Mouse (Mus musculus) forebrain, embryonic 15.5 days (tissue): ENCODE measurements at regions not wholly inside any gene's neighbourhood (a gene's known extent, or its start where the extent isn't known, plus 50 kb on each side); places are given as distances from the start of the nearest gene placed in this dataset.
A peak's percentile ranks its signal among the peaks of the same experiment; 100 is the strongest.

ENCODE experiments used
- ATAC-seq: fragments of 200-750 bp; cut with Nextera tagmentation; replicated peaks from 2 replicates; pipeline ENCODE4 v1.8.0; 2017; ENCODE audit warnings: mild to moderate bottlenecking, moderate TSS enrichment, moderate library complexity
- H3K27ac ChIP-seq: fragments of 300-500 bp; sonication (generic); replicated peaks from 2 replicates; pipeline ENCODE4 v1.5.1; 2015; ENCODE audit warnings: mild to moderate bottlenecking, inconsistent platforms
- H3K27me3 ChIP-seq: fragments of 300-500 bp; sonication (generic); 2 replicates; pipeline ENCODE4 v1.6.1; 2015; ENCODE audit warnings: inconsistent platforms
- H3K36me3 ChIP-seq: fragments of 300-500 bp; sonication (generic); 2 replicates; pipeline ENCODE4 v1.6.1; 2015; ENCODE audit warnings: mild to moderate bottlenecking, inconsistent platforms
- H3K4me1 ChIP-seq: fragments of 300-500 bp; sonication (generic); 2 replicates; pipeline ENCODE4 v1.6.1; 2015; ENCODE audit warnings: inconsistent platforms
- H3K4me2 ChIP-seq: fragments of 300-500 bp; sonication (generic); replicated peaks from 2 replicates; pipeline ENCODE4 v1.6.1; 2015; ENCODE audit warnings: mild to moderate bottlenecking, inconsistent platforms
- H3K4me3 ChIP-seq: fragments of 300-500 bp; sonication (generic); 2 replicates; pipeline ENCODE4 v1.5.1; 2015; ENCODE audit warnings: mild to moderate bottlenecking, inconsistent platforms
- H3K9ac ChIP-seq: fragments of 300-500 bp; sonication (generic); replicated peaks from 2 replicates; pipeline ENCODE4 v1.6.1; 2015; ENCODE audit warnings: mild to moderate bottlenecking, inconsistent platforms
- H3K9me3 ChIP-seq: fragments of 300-500 bp; sonication (generic); 2 replicates; pipeline ENCODE4 v1.6.1; 2016; ENCODE audit warnings: inconsistent platforms
- WGBS: fragments of 180-500 bp; shearing (Covaris S2); methylation state at CpG from one replicate; pipeline ENCODE4 v1.1.7; 2015; ENCODE audit warnings: mixed read lengths; 5-methylcytosine and 5-hydroxymethylcytosine counted together

DNA sequence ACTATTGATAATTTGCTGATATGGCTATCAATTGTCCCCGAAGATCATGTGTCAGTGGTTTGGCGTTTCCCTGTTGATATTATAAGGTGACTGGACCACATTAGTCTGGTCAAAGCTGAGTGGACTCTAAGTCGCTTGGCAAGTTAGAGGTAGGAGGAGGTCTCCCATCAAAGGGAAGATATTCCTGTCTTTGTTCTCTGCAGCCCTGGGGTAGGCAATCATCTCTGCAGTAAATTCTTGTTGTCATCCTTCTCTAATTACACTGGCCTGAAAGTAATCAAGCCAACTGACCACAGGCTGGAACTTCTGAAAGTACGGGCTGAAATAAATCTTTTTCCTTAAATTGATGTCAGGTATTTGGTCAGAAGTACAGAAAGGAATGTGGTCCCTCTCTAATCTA lies 652.3 kb upstream of the N6amt1 start:
- Histone ChIP-seq H3K9me3 (no peaks in the 10 kb centered on the region), H3K9ac (no peak overlapping the region), H3K27ac (no peak overlapping the region), H3K4me1 (no peaks in the 10 kb centered on the region), H3K4me2 (no peak overlapping the region), H3K4me3 (no peak overlapping the region), H3K27me3 (no peaks in the 10 kb centered on the region), H3K36me3 (no peaks in the 10 kb centered on the region)
- no peak for ATAC-seq
- 86% methylated on average over 4 of the region's 4 CpGs for WGBS

GRCm38 (mm10) chr16:86694497-86694896 lies 659.5 kb upstream of the N6amt1 start:
- ATAC-seq: peak; percentile 88
- Histone ChIP-seq H3K9me3 (no peaks in the 10 kb centered on the region), H3K4me2 (no peak overlapping the region), H3K9ac (no peak overlapping the region), H3K27me3 (no peaks in the 10 kb centered on the region), H3K4me1 (no peaks in the 10 kb centered on the region), H3K27ac (peak overlapping the region; percentile 5; the same call in 1 of the 2 replicates), H3K4me3 (no peak overlapping the region), H3K36me3 (no peaks in the 10 kb centered on the region)
- 34% methylated on average over 3 of the region's 3 CpGs for WGBS

- WGBS: 55% methylated on average over 3 of the region's 3 CpGs
- H3K4me3 ChIP-seq: no peak overlapping the region
- H3K4me2 ChIP-seq: no peak overlapping the region
- H3K4me1 ChIP-seq: no peaks in the 10 kb centered on the region
- no peaks in the 10 kb centered on the region for H3K36me3 ChIP-seq
- H3K27me3 ChIP-seq: no peaks in the 10 kb centered on the region
- H3K9me3 ChIP-seq: no peaks in the 10 kb centered on the region
- H3K27ac ChIP-seq: no peak overlapping the region
- no peak for ATAC-seq
- H3K9ac ChIP-seq: no peak overlapping the region
Measured at GRCm38 (mm10) chr16:86659154-86659553, 694.8 kb upstream of the N6amt1 start.

DNA sequence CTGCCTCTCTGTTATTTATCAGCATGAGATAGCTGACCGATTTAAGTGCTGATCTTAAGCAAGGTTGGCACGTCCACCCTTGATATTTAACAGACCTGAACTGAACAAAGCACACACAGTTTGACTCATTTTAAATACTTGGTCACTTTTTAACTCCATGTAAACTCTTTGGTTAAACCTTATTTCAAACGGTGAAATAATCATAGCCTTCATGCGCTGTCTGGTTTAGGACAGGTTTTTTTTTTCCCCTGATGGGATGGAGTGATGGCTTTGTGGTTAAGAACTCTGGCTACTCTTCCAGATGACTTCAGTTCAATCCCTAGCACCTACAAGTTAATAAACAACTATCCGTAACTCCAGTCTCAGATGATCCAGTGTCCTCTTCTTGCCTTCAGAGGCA lies 706.7 kb upstream of the N6amt1 start:
- H3K4me3 ChIP-seq: no peak overlapping the region
- no peaks in the 10 kb centered on the region for H3K9me3 ChIP-seq
- no peak overlapping the region for H3K9ac ChIP-seq
- H3K27ac ChIP-seq: no peak overlapping the region
- no peaks in the 10 kb centered on the region for H3K36me3 ChIP-seq
- H3K4me2 ChIP-seq: no peak overlapping the region
- no peaks in the 10 kb centered on the region for H3K4me1 ChIP-seq
- H3K27me3 ChIP-seq: no peaks in the 10 kb centered on the region
- 92% methylated on average over 5 of the region's 5 CpGs for WGBS
- ATAC-seq: no peak

DNA sequence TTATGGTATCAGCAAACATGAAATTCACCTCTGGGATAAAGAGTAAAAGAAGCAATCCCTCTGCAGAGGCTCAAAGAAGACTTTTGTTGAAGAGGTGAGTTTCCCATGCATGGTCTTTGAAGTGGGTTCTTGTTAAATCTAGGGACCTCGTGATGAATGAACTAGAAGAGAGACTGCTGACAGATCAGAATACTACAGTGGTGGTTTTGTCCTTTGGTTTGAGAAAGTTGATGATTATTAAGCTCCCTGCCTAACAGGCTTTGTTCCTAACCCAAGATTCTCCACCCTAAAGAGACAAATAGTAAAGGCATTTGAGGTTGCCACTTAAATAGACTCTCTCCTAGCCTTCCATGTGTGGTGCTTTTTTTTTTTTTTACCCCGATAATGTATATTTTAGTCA lies 707.2 kb upstream of the N6amt1 start:
- Histone ChIP-seq H3K36me3 (no peaks in the 10 kb centered on the region), H3K9me3 (no peaks in the 10 kb centered on the region), H3K27ac (no peak overlapping the region), H3K27me3 (no peaks in the 10 kb centered on the region), H3K9ac (no peak overlapping the region), H3K4me2 (no peak overlapping the region), H3K4me1 (no peaks in the 10 kb centered on the region), H3K4me3 (no peak overlapping the region)
- WGBS: 65% methylated on average over 2 of the region's 2 CpGs
- ATAC-seq: no peak

DNA sequence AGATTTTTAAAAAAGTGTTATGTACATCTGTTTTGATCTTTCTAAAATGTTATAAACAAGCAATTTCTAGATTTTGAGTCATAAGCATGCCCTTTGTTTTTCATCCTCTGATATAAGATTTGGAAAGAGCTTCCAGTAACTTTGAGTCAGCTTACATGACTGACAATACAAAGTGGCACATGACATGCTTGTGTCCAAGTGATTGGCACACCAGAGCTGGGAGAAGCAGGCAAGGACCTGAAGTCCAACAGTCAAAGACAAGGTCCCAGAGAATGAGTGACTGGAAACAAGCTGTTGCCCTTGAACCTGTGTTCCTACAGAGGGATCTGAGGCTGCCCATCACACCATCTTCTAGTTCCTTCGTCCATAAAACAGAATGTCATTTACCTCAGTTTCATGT lies 708.5 kb upstream of the N6amt1 start:
- Histone ChIP-seq H3K27me3 (no peaks in the 10 kb centered on the region), H3K4me2 (no peak overlapping the region), H3K36me3 (no peaks in the 10 kb centered on the region), H3K9ac (no peak overlapping the region), H3K4me1 (no peaks in the 10 kb centered on the region), H3K9me3 (no peaks in the 10 kb centered on the region), H3K27ac (no peak overlapping the region), H3K4me3 (no peak overlapping the region)
- no peak for ATAC-seq
- 74% methylated on average over 1 of the region's 1 CpGs for WGBS

DNA sequence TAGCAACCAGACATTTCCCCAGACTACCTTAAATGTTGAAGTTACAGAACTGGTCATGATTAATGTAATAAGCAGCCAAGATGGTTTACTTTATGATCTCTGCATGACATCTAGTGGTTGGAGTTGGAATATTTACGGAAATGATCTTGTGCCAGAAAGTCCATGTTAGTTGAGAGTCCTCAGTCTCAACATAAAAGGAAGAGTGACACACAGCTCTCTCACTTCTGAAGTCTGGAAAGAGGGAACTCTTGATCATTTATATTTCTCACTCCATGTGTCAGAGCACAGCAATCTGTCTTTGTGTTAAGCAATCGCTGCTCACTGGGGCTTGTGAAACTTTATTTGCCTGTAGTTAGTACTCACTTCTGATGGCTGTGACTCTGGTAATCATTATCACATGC lies 709.1 kb upstream of the N6amt1 start:
- H3K4me2 ChIP-seq: no peak overlapping the region
- no peaks in the 10 kb centered on the region for H3K36me3 ChIP-seq
- no peak overlapping the region for H3K9ac ChIP-seq
- peak; percentile 91 for ATAC-seq
- H3K4me3 ChIP-seq: no peak overlapping the region
- no peaks in the 10 kb centered on the region for H3K27me3 ChIP-seq
- no peaks in the 10 kb centered on the region for H3K9me3 ChIP-seq
- 47% methylated on average over 2 of the region's 2 CpGs for WGBS
- no peaks in the 10 kb centered on the region for H3K4me1 ChIP-seq
- no peak overlapping the region for H3K27ac ChIP-seq

- H3K9ac ChIP-seq: no peak overlapping the region
- no peaks in the 10 kb centered on the region for H3K9me3 ChIP-seq
- no peak overlapping the region for H3K4me2 ChIP-seq
- no peak overlapping the region for H3K4me3 ChIP-seq
- WGBS: 49% methylated on average over 7 of the region's 7 CpGs
- no peaks in the 10 kb centered on the region for H3K27me3 ChIP-seq
- no peaks in the 10 kb centered on the region for H3K36me3 ChIP-seq
- no peaks in the 10 kb centered on the region for H3K4me1 ChIP-seq
- H3K27ac ChIP-seq: no peak overlapping the region
- ATAC-seq: no peak
Measured at GRCm38 (mm10) chr16:86604166-86604565, 702.5 kb upstream of the Adamts5 start.

GRCm38 (mm10) chr16:86594992-86595391 lies 693.4 kb upstream of the Adamts5 start:
- WGBS: 77% methylated on average over 3 of the region's 3 CpGs

GRCm38 (mm10) chr16:86586044-86586443 lies 684.4 kb upstream of the Adamts5 start:
- Histone ChIP-seq H3K4me3 (no peak overlapping the region), H3K4me1 (no peaks in the 10 kb centered on the region), H3K27me3 (no peaks in the 10 kb centered on the region), H3K4me2 (no peak overlapping the region), H3K9ac (no peak overlapping the region), H3K27ac (no peak overlapping the region), H3K36me3 (no peaks in the 10 kb centered on the region), H3K9me3 (no peaks in the 10 kb centered on the region)
- ATAC-seq: no peak
- WGBS: 76% methylated on average over 4 of the region's 4 CpGs

More at GRCm38 (mm10) chr16:86594992-86595391, 693.4 kb upstream of the Adamts5 start:
- Histone ChIP-seq H3K9me3 (no peaks in the 10 kb centered on the region), H3K36me3 (no peaks in the 10 kb centered on the region), H3K4me2 (no peak overlapping the region), H3K4me3 (no peak overlapping the region), H3K9ac (no peak overlapping the region), H3K27me3 (no peaks in the 10 kb centered on the region), H3K4me1 (no peaks in the 10 kb centered on the region), H3K27ac (no peak overlapping the region)
- ATAC-seq: no peak

DNA sequence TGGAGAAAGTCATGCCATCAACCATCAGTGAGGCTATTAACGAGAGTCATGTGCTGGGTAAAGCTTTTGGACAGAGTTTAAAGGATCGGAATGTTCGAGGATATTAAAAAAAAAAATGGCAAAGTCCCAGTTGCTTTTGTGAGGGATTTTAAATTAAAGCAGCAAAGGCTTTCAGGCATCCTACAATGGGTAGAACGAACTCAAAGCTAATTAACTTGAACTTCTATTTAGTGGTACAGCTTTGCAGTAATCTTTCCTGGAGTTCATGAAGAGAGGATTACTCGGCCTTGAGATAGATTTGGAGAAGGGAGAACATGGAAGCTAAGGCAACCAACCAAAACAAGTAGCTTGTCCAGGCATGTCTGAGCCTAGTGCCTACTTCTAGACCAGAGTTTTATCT lies 676.7 kb upstream of the Adamts5 start:
- H3K36me3 ChIP-seq: no peaks in the 10 kb centered on the region
- peak; percentile 43 for ATAC-seq

GRCm38 (mm10) chr16:86547465-86548043 lies 645.9 kb upstream of the Adamts5 start:
- Histone ChIP-seq H3K9me3 (no peaks in the 10 kb centered on the region), H3K4me1 (no peaks in the 10 kb centered on the region), H3K4me2 (no peak overlapping the region), H3K27ac (no peak overlapping the region), H3K9ac (no peak overlapping the region), H3K4me3 (no peak overlapping the region), H3K36me3 (no peaks in the 10 kb centered on the region), H3K27me3 (no peaks in the 10 kb centered on the region)
- ATAC-seq: no peak
- whole genome bisulfite sequencing: 75% methylated on average over 4 of the region's 4 CpGs

More for the DNA sequence above, 676.7 kb upstream of the Adamts5 start:
- Histone ChIP-seq H3K9ac (no peak overlapping the region), H3K4me1 (no peaks in the 10 kb centered on the region), H3K4me3 (no peak overlapping the region), H3K27ac (no peak overlapping the region), H3K27me3 (no peaks in the 10 kb centered on the region), H3K4me2 (no peak overlapping the region), H3K9me3 (no peaks in the 10 kb centered on the region)
- 14% methylated on average over 5 of the region's 5 CpGs for WGBS

GRCm38 (mm10) chr16:86546905-86547304 lies 645.3 kb upstream of the Adamts5 start:
- Histone ChIP-seq H3K9me3 (no peaks in the 10 kb centered on the region), H3K9ac (no peak overlapping the region), H3K27ac (no peak overlapping the region), H3K4me2 (no peak overlapping the region), H3K4me1 (no peaks in the 10 kb centered on the region), H3K4me3 (no peak overlapping the region), H3K36me3 (no peaks in the 10 kb centered on the region), H3K27me3 (no peaks in the 10 kb centered on the region)
- ATAC-seq: peak; percentile 60; the same call in 1 of the 2 replicates
- 73% methylated on average over 3 of the region's 3 CpGs for WGBS
